Mouse (Mus musculus) midbrain, postnatal 0 days (tissue): ENCODE results near the gene Mast4. TPM values are rescaled to one million over a fixed set of nuclear protein-coding genes. Genes with fewer than 3 reads are reported as not detected.

ENCODE experiments used
- ATAC-seq: fragments of 200-750 bp; cut with Nextera tagmentation; 2 replicates; pipeline ENCODE4 v1.8.0; 2017; ENCODE audit warnings: moderate number of reproducible peaks, mild to moderate bottlenecking, moderate TSS enrichment, moderate library complexity; ENCODE audit not compliant: low FRiP score
- DNase-seq: peaks from one replicate; pipeline ENCODE4 v3.0.0-alpha.2; 2015; ENCODE audit warnings: low spot score
- H3K27ac ChIP-seq: fragments of 300-500 bp; sonication (generic); 2 replicates; pipeline ENCODE4 v1.5.1; 2014; ENCODE audit warnings: low read depth, mild to moderate bottlenecking, low read length, mixed read lengths
- H3K27me3 ChIP-seq: fragments of 300-500 bp; sonication (generic); 2 replicates; pipeline ENCODE4 v1.6.1; 2014; ENCODE audit warnings: low read length, control low read depth, mixed read lengths; ENCODE audit not compliant: insufficient read depth
- H3K36me3 ChIP-seq: fragments of 300-500 bp; sonication (generic); 2 replicates; pipeline ENCODE4 v1.6.1; 2014; ENCODE audit warnings: low read length, control low read depth, mixed read lengths; ENCODE audit not compliant: insufficient read depth
- H3K4me1 ChIP-seq: fragments of 300-500 bp; sonication (generic); 2 replicates; pipeline ENCODE4 v1.6.1; 2014; ENCODE audit warnings: mild to moderate bottlenecking, control low read depth, antibody characterized with exemption, low read length, mixed read lengths; ENCODE audit not compliant: insufficient read depth
- H3K4me2 ChIP-seq: fragments of 300-500 bp; sonication (generic); 2 replicates; pipeline ENCODE4 v1.6.1; 2014; ENCODE audit warnings: low read depth, mild to moderate bottlenecking, low read length, mixed read lengths; ENCODE audit not compliant: poor library complexity, severe bottlenecking
- H3K4me3 ChIP-seq: fragments of 300-500 bp; sonication (generic); 2 replicates; pipeline ENCODE4 v1.5.1; 2014; ENCODE audit warnings: low read depth, mild to moderate bottlenecking, low read length, moderate library complexity
- H3K9ac ChIP-seq: fragments of 300-500 bp; sonication (generic); replicated peaks from 2 replicates; pipeline ENCODE4 v1.6.1; 2014; ENCODE audit warnings: mild to moderate bottlenecking, low read length, moderate library complexity, mixed read lengths; ENCODE audit not compliant: poor library complexity, severe bottlenecking
- H3K9me3 ChIP-seq: fragments of 300-500 bp; sonication (generic); 2 replicates; pipeline ENCODE4 v1.6.1; 2016; ENCODE audit warnings: low read length, control low read depth
- CTCF ChIP-seq: IDR thresholded peaks from 2 replicates; pipeline ENCODE4 v1.5.1; 2016; ENCODE audit warnings: antibody characterized with exemption, mild to moderate bottlenecking
- WGBS: fragments of 180-500 bp; shearing (Covaris S2); extraction: QIAGEN DNeasy Blood & Tissue Kit; methylation state at CpG from one replicate; pipeline ENCODE4 v1.1.7; 2014; 5-methylcytosine and 5-hydroxymethylcytosine counted together
- polyA plus RNA-seq: library from polyadenylated mRNA; unstranded; fragments of >200 nt; fragmentation: Nextera tagmentation; extraction: Ambion mirVana; gene quantifications from 2 replicates; pipeline ENCODE4 v1.2.1, GENCODE M21; 2015
- total RNA-seq: library from RNA; depleted of rRNA; stranded (reverse); fragments of >200 nt; gene quantifications from 2 replicates; pipeline ENCODE4 v1.2.3, GENCODE M21; 2014

Gene Mast4
- total and polyA plus RNA-seq, 2 experiments from 2014 or later = 28.7 to 39.8 TPM

DNA sequence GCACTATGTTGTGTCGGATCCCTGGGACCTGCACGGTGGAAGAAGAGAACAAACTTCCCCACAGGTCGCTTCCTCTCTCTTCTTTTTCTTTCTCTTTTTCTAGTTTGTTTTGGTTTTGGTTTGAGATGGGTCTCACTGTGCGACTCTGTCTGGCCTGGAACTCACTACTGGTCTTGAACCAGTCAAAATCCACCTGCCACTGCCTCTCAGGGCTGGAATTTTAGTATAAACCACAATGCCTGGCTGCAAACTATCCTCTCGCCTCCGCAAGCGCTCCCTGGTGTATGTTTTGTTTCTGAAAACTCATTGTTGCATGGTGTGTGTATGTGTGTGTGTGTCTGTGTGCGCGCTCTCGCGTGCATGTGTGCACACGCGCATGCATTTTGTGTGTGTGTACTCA, 446.8 kb downstream of the Mast4 start:
- Histone ChIP-seq H3K36me3 (no peaks in the 10 kb centered on the region), H3K4me2 (no peak overlapping the region), H3K9me3 (no peaks in the 10 kb centered on the region), H3K4me3 (no peak overlapping the region), H3K27ac (no peak overlapping the region), H3K27me3 (no peaks in the 10 kb centered on the region), H3K4me1 (peaks cover 3% of the 10 kb centered on the region; the same call in 1 of the 2 replicates), H3K9ac (no peak overlapping the region)
- ATAC-seq (no peak), DNase-seq (no peak)
- 94% methylated on average over 13 of the region's 13 CpGs for WGBS
- no peak for TF ChIP-seq CTCF

DNA sequence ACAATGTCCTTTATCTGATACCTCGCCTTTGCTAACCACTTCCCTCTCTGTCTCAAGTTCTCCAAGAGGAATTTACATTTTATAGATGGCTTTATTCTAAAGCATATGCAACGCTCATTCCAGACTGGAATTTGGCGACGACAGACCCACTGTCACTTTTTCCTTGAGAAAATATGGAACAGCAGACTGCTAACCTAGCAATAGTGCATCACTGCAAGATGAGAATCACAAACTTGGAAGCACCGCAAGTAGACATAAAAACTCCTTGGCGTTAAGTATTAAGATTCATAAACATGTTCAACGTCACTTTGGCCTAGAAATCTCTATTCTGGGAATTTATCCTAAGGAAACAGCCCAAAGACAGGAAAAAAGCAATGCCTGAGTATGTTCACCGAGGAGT, 447.5 kb downstream of the Mast4 start:
- WGBS = 55% methylated on average over 8 of the region's 8 CpGs
- Histone ChIP-seq H3K9ac (no peak overlapping the region), H3K27ac (no peak overlapping the region), H3K9me3 (no peaks in the 10 kb centered on the region), H3K27me3 (no peaks in the 10 kb centered on the region), H3K36me3 (no peaks in the 10 kb centered on the region), H3K4me2 (no peak overlapping the region), H3K4me1 (peaks cover 3% of the 10 kb centered on the region; the same call in 1 of the 2 replicates), H3K4me3 (no peak overlapping the region)
- ATAC-seq (no peak), DNase-seq (no peak)
- no peak for TF ChIP-seq CTCF

DNA sequence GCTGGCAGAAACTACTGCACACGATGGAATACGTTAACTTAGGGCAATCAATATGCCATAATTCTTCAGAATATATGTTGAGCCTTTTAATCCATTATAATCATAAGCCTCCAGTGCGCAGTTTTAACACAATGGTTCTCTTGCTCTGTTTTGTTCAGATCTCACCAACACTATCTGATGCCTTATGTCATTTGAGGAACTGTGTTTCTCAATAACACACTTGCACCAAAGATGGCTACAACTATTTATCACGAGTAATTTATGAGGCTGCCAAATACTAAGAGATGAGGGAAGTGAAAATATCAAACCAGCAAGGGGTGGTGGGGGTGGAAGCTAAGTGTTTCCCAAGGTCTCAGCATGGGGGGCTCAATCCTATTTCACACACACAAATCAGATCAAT, 448.1 kb downstream of the Mast4 start:
- no peaks in the 10 kb centered on the region for H3K27me3 ChIP-seq
- H3K4me1 ChIP-seq = peaks cover 3% of the 10 kb centered on the region; the same call in 1 of the 2 replicates
- ATAC-seq (no peak), DNase-seq (no peak)
- H3K36me3 ChIP-seq = no peaks in the 10 kb centered on the region
- H3K4me2 ChIP-seq = no peak overlapping the region
- TF ChIP-seq CTCF = no peak
- no peaks in the 10 kb centered on the region for H3K9me3 ChIP-seq
- H3K4me3 ChIP-seq = no peak overlapping the region
- no peak overlapping the region for H3K27ac ChIP-seq
- 44% methylated on average over 4 of the region's 4 CpGs for WGBS
- no peak overlapping the region for H3K9ac ChIP-seq

DNA sequence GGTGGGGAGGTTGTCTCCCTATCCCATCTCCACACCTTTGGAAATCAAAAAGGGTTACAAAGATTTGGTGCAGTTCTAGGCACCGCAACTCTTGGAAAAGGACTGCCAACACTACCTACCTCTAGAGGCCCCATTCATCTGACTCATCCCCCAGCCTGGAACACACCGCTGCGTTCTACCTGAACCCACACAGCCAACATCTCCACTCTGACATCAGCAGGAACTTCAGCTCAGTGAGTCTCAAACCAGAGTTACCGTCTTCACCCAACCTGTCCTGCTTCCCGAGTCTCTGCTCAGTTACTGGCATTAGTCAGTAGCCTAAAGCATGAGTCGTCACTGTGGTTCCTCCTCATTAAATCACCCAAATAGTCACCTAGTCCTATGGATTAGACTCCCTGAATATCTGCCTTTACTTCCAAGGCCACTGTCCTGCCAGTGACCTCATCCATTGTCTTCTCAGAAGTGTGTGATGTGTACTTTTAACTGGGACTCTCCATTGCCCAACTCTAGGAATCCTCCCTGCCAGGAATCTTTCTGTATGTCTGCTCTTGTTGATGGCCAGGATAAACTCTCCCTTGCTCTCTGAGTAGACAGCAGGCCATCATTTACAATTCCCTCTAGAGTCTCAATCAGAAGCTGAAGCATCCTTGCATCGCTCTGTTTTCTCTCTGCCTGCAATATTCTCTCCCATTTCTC, 453.8 kb downstream of the Mast4 start:
- DNase-seq (no peak), ATAC-seq (no peak)
- no peak overlapping the region for H3K4me2 ChIP-seq
- 94% methylated on average over 7 of the region's 7 CpGs for WGBS
- H3K4me3 ChIP-seq = no peak overlapping the region
- no peaks in the 10 kb centered on the region for H3K4me1 ChIP-seq
- no peak for TF ChIP-seq CTCF
- H3K27ac ChIP-seq = no peak overlapping the region
- H3K9me3 ChIP-seq = no peaks in the 10 kb centered on the region
- H3K36me3 ChIP-seq = no peaks in the 10 kb centered on the region
- H3K27me3 ChIP-seq = no peaks in the 10 kb centered on the region
- H3K9ac ChIP-seq = no peak overlapping the region

DNA sequence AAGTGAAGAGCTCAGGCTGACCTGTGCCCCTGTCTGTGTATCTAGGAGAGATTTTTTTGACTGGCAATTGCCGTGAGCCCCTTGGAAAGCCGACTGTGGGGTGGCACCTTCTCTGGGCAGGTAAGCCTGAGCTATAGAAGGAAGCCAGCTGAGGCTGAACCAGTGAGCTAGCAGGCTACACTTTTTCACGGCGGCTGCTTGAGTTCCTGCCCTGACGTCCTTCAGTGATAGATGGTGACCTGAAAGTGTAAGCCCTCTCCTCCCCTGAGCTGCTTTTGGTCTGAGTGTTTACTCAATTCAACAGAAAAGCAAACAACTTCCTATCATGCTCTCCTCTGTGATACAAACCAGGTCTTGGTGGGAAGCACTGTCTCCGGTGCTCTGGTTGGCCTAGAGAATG, 455.7 kb downstream of the Mast4 start:
- DNase-seq = no peak
- WGBS = 73% methylated on average over 6 of the region's 6 CpGs
- Histone ChIP-seq H3K9me3 (no peaks in the 10 kb centered on the region), H3K27me3 (no peaks in the 10 kb centered on the region), H3K9ac (no peak overlapping the region), H3K27ac (no peak overlapping the region), H3K36me3 (no peaks in the 10 kb centered on the region), H3K4me1 (no peaks in the 10 kb centered on the region), H3K4me2 (no peak overlapping the region), H3K4me3 (no peak overlapping the region)
- TF ChIP-seq CTCF = no peak
- no peak for ATAC-seq

DNA sequence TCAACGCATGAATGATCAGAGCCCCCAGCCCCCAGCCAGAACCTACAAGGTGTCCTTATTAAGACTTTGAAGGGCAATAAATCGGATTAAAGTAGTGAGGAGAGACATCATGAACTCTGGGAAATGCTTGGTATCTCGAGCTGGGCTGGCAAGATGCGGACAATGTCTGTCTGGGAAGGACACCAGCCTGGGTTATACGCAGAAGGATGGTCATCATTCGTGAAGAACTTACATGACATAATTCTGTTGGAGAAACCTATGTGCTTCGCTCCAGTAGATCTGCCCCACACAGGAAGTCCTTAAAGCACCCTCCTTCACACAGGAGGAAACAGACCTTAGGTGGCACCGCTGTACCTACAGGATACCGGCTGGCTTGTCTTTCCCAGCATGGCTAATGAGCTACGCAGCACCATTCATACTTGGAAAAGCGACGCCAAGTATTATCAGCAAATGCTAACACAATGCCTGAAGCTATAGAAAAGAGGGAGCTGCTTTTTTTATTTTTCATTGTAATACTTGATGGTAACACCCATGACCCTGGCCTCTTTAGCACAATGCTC, 456.5 kb downstream of the Mast4 start:
- 55% methylated on average over 12 of the region's 12 CpGs for WGBS
- Histone ChIP-seq H3K4me2 (no peak overlapping the region), H3K4me1 (no peaks in the 10 kb centered on the region), H3K27ac (no peak overlapping the region), H3K36me3 (no peaks in the 10 kb centered on the region), H3K27me3 (no peaks in the 10 kb centered on the region), H3K9ac (no peak overlapping the region), H3K9me3 (no peaks in the 10 kb centered on the region), H3K4me3 (no peak overlapping the region)
- ATAC-seq = no peak
- DNase-seq = no peak
- no peak for TF ChIP-seq CTCF
